Mouse (Mus musculus) mouse trophoblast stem cell (cell line): ENCODE measurements around the gene Smc3.
"Not testable (repeated sequence)": the region's sequence is repeated elsewhere in the genome, so short reads cannot be mapped to it uniquely, and the experiment has no call there.

Experiments used
- in situ Hi-C, 2 experiments: fragments of 300-500 bp; cut with MseI, MboI; formaldehyde crosslinking; loops; 2 replicates in 1 of 2; 3 replicates in 1 of 2; pipeline ENCODE4 v1.15.1; 2025

Smc3 gene

GRCm38 (mm10) chr19:53650921-53651320 is 50.7 kb downstream of the Smc3 start:
- in situ Hi-C loops = no loop called here

GRCm38 (mm10) chr19:53652267-53652666 is 52.1 kb downstream of the Smc3 start:
- in situ Hi-C loops = no loop called here

GRCm38 (mm10) chr19:53653624-53654467 is 53.6 kb downstream of the Smc3 start:
- in situ Hi-C loops = no loop called here

- in situ Hi-C loops = not testable (repeated sequence)
Observed at GRCm38 (mm10) chr19:53656443-53656842, 56.2 kb downstream of the Smc3 start.

GRCm38 (mm10) chr19:53657437-53657836 is 57.2 kb downstream of the Smc3 start:
- in situ Hi-C loops = no loop called here

GRCm38 (mm10) chr19:53660722-53661420 is 60.7 kb downstream of the Smc3 start:
- in situ Hi-C loops = no loop called here

GRCm38 (mm10) chr19:53661938-53662722 is 61.9 kb downstream of the Smc3 start:
- in situ Hi-C loops = no loop called here

GRCm38 (mm10) chr19:53664831-53665230 is 64.6 kb downstream of the Smc3 start:
- in situ Hi-C loops = no loop called here

- in situ Hi-C loops = no loop called here
Observed at GRCm38 (mm10) chr19:53665391-53665790, 65.2 kb downstream of the Smc3 start.

GRCm38 (mm10) chr19:53666708-53667107 is 66.5 kb downstream of the Smc3 start:
- in situ Hi-C loops = no loop called here

GRCm38 (mm10) chr19:53668821-53669220 is 68.6 kb downstream of the Smc3 start:
- in situ Hi-C loops = no loop called here

- in situ Hi-C loops = no loop called here
Observed at GRCm38 (mm10) chr19:53670625-53671141, 70.5 kb downstream of the Smc3 start.

- in situ Hi-C loops = no loop called here
Observed at GRCm38 (mm10) chr19:53671432-53671831, 71.2 kb downstream of the Smc3 start.

GRCm38 (mm10) chr19:53674131-53674925 is 74.1 kb downstream of the Smc3 start:
- in situ Hi-C loops = no loop called here

- in situ Hi-C loops = no loop called here
Observed at GRCm38 (mm10) chr19:53676228-53676627, 76.0 kb downstream of the Smc3 start.

- in situ Hi-C loops = no loop called here
Observed at GRCm38 (mm10) chr19:53676718-53677634, 76.8 kb downstream of the Smc3 start, which contains the start of gene Rbm20. Gene Rbm20 (plus strand): TSS chr19:53677306.

GRCm38 (mm10) chr19:53679194-53679593 is 79.0 kb downstream of the Smc3 start:
- in situ Hi-C loops = no loop called here

GRCm38 (mm10) chr19:53679981-53680380 is 79.8 kb downstream of the Smc3 start:
- in situ Hi-C loops = no loop called here

GRCm38 (mm10) chr19:53682427-53682826 is 82.2 kb downstream of the Smc3 start:
- in situ Hi-C loops = no loop called here

- in situ Hi-C loops = no loop called here
Observed at GRCm38 (mm10) chr19:53687592-53687991, 87.4 kb downstream of the Smc3 start.
